Mouse (Mus musculus): ENCODE measurements around the gene B230104I21Rik. TPM values are rescaled to one million over a fixed set of nuclear protein-coding genes. Genes with fewer than 3 reads are reported as not detected.
A peak's percentile ranks its signal among the peaks of the same experiment; 100 is the strongest.

The B230104I21Rik gene
- polyA plus RNA-seq (2012; rRNA removed) = 0.32 and 0.38 TPM in 2 replicates

DNA sequence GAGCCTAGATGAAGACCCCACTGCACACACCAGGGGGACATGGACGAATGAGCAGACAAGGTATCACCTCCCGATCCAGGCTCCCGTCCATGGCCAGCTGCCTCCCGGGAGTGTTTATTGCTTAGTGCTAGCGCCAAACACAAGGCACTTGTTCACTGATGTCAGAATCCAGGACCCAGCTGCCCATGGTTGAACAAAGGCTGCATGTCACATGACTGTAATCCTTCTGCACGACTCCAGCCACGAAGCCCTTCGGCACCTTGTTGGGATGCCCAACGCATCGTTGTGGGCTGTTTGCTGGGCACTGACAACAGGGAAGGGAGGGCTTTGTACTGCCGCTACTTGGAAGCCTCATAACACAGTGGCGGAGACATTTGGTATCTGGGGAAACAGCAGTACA lies at the start of gene B230104I21Rik:
Gene B230104I21Rik (plus strand): TSS at position 367 of the 400 bp plus-strand sequence.
- peak within 1 kb of the TSS; percentile 35; the same call in 1 of the 2 replicates for H3K4me3 ChIP-seq (ENCODE audit: insufficient read depth, low read length)
- peak within 1 kb of the TSS; percentile 95 for H3K27ac ChIP-seq (ENCODE audit: insufficient read depth, low read length)
- no peak for TF ChIP-seq CTCF (IDR thresholded peaks at IDR 0.05; ENCODE audit: extremely low read depth, insufficient read depth, low read length)
- TF ChIP-seq POLR2A (IDR thresholded peaks at IDR 0.05; ENCODE audit: extremely low read depth, insufficient read depth, low read length) = no peak
- H3K4me1 ChIP-seq (ENCODE audit: control insufficient read depth, insufficient read depth, low read length) = peaks cover 3% of the 10 kb centered on the region; the same call in 1 of the 2 replicates

DNA sequence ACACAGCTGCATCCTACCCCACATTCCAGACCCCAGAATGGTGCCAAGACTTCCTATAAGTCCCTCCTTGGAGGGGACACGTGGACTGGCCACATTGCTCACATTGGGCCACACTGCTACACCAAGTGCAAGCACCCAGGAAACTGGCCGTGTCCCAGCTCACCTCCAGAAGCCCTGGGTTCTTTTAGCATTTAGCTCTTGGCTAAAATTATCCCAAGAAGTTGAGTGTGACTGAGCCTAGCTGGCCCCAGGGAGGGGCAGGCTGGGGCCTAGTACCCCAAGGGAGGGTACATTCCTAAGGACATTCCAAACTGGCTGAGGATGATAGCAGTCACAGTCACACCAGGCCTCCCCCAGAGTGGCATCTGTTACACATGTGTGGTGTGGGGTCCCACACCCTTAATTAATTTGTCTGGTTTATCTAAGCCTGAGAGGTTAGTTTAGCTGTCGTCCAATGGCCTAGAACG lies 42.2 kb upstream of the B230104I21Rik start:
- TF ChIP-seq POLR2A (IDR thresholded peaks at IDR 0.05; ENCODE audit: extremely low read depth, insufficient read depth, low read length) (no peak), CTCF (IDR thresholded peaks at IDR 0.05; ENCODE audit: extremely low read depth, insufficient read depth, low read length) (no peak)
- no peak overlapping the region for H3K4me3 ChIP-seq (ENCODE audit: insufficient read depth, low read length)
- H3K27ac ChIP-seq (ENCODE audit: insufficient read depth, low read length) = no peak overlapping the region
- no peaks in the 10 kb centered on the region for H3K4me1 ChIP-seq (ENCODE audit: control insufficient read depth, insufficient read depth, low read length)

DNA sequence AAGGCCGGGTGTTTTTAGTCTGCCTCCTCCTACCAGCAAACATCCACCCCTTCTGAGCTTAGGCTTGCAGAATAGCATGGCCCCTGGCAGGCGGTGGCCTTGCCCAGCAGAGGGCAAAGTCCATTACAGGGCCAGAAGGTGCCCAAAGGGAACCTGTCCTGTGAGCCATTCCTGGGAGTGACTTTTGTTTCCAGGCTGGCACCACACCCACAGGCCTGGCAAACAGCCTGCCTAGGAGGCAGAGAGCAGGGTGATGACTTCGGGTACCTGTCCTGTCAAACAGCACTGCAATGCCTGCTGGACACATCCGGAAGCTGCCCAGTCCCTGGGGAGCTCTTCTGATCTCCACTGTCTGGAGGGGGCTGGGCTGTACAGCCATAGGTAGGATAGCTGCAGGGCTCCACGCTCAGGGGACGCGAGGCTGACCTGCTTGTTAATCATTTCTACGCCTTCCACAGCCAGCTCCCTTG lies 41.6 kb upstream of the B230104I21Rik start:
- no peak overlapping the region for H3K27ac ChIP-seq (ENCODE audit: insufficient read depth, low read length)
- no peak for TF ChIP-seq POLR2A (IDR thresholded peaks at IDR 0.05; ENCODE audit: extremely low read depth, insufficient read depth, low read length)
- TF ChIP-seq CTCF (IDR thresholded peaks at IDR 0.05; ENCODE audit: extremely low read depth, insufficient read depth, low read length) = no peak
- no peaks in the 10 kb centered on the region for H3K4me1 ChIP-seq (ENCODE audit: control insufficient read depth, insufficient read depth, low read length)
- no peak overlapping the region for H3K4me3 ChIP-seq (ENCODE audit: insufficient read depth, low read length)

DNA sequence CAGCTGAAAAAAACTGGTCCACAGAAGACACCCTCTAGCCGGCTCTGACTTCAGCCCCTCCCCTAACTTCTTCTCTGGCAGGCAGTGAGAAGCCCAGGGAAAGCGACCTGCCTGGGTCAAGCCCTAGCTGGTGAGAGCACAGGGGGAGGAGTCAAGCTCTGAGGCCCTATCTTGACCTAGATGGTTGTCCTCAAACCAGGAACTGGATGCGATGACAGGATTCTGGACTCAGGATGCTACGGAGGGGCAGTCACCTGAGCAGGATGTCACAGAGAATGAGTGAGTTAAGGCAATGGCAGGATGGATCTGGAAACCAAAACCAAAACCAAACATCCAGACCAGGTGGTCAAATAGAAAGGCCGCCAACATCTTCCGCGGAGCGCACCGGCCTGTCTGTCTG lies 38.2 kb upstream of the B230104I21Rik start:
- no peak overlapping the region for H3K27ac ChIP-seq (ENCODE audit: insufficient read depth, low read length)
- no peak for TF ChIP-seq POLR2A (IDR thresholded peaks at IDR 0.05; ENCODE audit: extremely low read depth, insufficient read depth, low read length)
- no peaks in the 10 kb centered on the region for H3K4me1 ChIP-seq (ENCODE audit: control insufficient read depth, insufficient read depth, low read length)
- no peak overlapping the region for H3K4me3 ChIP-seq (ENCODE audit: insufficient read depth, low read length)

DNA sequence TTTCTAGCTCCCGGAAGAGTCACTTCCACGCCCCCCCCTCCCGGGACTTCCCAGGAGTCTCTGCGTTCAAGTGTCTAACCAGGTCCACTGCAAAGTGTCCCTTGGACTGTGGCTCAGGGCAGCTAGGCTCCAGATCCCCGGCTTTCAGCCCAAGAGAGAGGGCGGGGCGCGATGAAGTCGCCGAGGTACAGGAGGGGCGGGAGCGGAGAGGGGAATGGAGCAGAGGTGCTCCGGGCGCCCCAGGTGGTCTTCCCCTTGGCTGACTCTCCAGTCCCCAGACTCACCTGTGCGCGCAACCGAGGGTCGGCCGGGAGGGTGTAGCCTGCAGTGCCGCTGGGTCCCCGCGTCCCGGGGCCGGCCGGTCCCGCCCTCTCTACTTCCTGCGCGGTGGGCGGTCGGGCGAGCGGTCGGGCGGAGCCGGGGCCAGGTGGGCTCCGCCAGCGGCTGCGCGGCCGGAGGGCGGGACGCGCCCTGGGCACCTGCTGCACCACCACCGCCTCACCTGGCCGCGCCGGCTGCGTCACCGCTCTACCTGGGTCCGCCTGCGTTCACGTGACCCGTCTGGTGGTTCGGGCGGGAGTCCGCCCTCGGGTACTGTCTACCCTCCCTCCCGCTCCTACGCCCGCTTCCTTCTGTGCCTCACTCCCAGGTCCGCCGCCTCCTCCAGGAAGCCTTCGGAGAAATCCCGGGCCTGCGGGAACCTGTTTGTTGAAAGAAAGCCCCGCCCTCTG lies 36.2 kb upstream of the B230104I21Rik start:
- no peak overlapping the region; the same call in 1 of the 2 replicates for H3K4me3 ChIP-seq (ENCODE audit: insufficient read depth, low read length)
- no peak overlapping the region for H3K27ac ChIP-seq (ENCODE audit: insufficient read depth, low read length)
- H3K4me1 ChIP-seq (ENCODE audit: control insufficient read depth, insufficient read depth, low read length) = no peaks in the 10 kb centered on the region
- no peak for TF ChIP-seq CTCF (IDR thresholded peaks at IDR 0.05; ENCODE audit: extremely low read depth, insufficient read depth, low read length)

DNA sequence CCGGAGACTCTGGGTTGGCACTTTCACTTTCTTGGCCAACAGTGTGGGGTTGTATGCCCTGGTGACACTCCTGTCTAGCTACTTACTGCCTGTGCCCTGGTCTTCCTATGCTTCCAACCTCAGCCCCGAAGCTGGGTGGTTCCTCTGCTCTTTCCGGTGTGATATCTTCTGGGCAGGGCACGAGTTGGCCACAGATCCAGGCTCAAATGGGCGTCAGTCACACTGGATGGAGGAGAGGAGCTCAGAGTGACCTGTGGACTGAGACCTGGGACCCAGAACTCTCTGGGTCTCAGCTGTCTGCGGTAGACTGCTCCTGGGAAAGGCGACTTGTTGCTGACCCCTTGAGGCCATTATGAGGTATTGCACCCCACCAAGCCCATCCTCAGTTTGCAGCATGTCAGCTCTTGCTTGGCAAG lies 34.5 kb upstream of the B230104I21Rik start, which contains the start of gene Arhgef16:
Gene Arhgef16 (minus strand): TSS at position 211 of the 416 bp plus-strand sequence.
- Histone ChIP-seq H3K4me3 (ENCODE audit: insufficient read depth, low read length) (no peak within 1 kb of the TSS), H3K4me1 (ENCODE audit: control insufficient read depth, insufficient read depth, low read length) (no peaks in the 10 kb centered on the region), H3K27ac (ENCODE audit: insufficient read depth, low read length) (no peak within 1 kb of the TSS)
- TF ChIP-seq CTCF (IDR thresholded peaks at IDR 0.05; ENCODE audit: extremely low read depth, insufficient read depth, low read length) (peak; percentile 95), POLR2A (IDR thresholded peaks at IDR 0.05; ENCODE audit: extremely low read depth, insufficient read depth, low read length) (no peak)

DNA sequence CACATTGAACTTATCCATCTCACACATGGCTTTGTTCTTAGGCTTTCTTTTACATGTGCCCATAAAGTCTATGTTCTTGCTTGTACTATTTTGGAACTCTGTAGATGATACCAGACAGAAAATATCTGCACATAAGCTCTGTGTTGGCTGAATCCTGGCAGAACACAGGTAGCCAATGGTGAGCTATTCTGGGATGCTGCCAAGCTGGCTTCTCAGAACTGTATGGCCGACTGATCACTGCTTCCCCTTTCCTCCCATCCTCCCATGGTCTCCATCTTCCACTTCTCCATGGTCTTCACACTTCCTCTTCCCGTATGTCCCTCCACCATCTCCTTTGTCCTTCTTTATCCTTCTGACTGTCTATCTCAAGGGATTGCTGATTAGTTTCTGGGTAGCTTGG lies 26.8 kb upstream of the B230104I21Rik start:
- Histone ChIP-seq H3K4me1 (ENCODE audit: control insufficient read depth, insufficient read depth, low read length) (no peaks in the 10 kb centered on the region), H3K27ac (ENCODE audit: insufficient read depth, low read length) (no peak overlapping the region), H3K4me3 (ENCODE audit: insufficient read depth, low read length) (no peak overlapping the region)
- TF ChIP-seq POLR2A (IDR thresholded peaks at IDR 0.05; ENCODE audit: extremely low read depth, insufficient read depth, low read length) = no peak
- no peak for TF ChIP-seq CTCF (IDR thresholded peaks at IDR 0.05; ENCODE audit: extremely low read depth, insufficient read depth, low read length)

DNA sequence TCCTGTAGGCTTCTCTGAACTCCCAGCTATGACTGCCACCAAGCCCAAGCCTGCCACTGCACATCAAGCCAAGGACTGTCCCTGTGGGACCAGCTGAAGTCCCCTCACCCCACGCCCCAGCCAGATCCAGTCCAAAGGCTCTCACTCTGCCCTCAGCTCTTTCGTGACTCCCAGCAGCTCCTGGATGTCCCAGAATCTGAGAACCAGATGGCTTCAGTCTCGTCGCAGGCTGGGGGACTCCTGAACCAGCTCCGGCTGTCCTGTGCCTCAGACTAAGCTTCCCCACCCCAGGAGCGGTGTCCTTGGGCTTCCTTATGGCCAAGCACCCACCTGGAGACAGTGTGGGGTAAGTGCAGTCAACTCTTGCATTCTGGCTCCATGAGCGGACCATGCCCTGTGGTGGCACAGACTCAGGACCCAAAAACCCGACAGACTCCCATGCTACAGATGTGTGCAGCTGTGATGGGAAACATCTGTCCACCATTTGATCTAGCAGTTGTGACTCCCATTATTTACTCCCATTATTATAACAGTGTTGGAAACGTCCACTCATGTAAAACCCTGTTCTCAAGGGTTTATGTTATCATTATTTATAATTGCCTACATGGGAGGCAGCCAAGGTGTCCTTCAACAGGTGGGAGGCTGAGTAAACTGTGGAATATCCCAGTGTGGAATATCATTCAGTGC lies 25.2 kb upstream of the B230104I21Rik start:
- Histone ChIP-seq H3K4me1 (ENCODE audit: control insufficient read depth, insufficient read depth, low read length) (no peaks in the 10 kb centered on the region), H3K27ac (ENCODE audit: insufficient read depth, low read length) (no peak overlapping the region), H3K4me3 (ENCODE audit: insufficient read depth, low read length) (no peak overlapping the region)
- no peak for TF ChIP-seq POLR2A (IDR thresholded peaks at IDR 0.05; ENCODE audit: extremely low read depth, insufficient read depth, low read length)
- no peak for TF ChIP-seq CTCF (IDR thresholded peaks at IDR 0.05; ENCODE audit: extremely low read depth, insufficient read depth, low read length)

DNA sequence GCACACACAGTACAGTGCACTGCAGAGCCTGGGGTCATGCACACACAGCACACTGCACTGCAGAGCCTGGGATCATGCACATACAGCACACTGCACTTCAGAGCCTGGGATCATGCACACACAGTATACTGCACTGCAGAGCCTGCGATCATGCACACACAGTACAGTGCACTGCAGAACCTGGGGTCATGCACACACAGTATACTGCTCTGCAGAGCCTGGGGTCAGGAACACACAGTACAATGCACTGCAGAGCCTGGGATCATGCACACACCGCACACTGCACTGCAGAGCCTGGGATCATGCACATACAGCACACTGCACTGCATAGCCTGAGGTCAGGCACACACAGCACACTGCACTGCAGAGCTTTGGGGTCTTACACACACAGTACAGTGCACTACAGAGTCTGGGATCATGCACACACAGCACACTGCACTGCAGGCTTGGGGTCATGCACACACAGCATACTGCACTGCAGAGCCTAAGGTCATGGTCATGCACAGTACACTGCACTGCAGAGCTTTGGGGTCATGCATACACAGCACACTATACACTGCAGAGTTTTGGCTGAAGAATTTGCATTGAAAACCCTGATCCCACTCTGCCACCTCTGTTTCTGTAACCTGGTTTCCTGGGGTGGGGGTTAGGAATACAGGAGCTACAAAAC lies 23.6 kb upstream of the B230104I21Rik start:
- Histone ChIP-seq H3K4me3 (ENCODE audit: insufficient read depth, low read length) (no peak overlapping the region), H3K4me1 (ENCODE audit: control insufficient read depth, insufficient read depth, low read length) (no peaks in the 10 kb centered on the region), H3K27ac (ENCODE audit: insufficient read depth, low read length) (no peak overlapping the region)
- no peak for TF ChIP-seq POLR2A (IDR thresholded peaks at IDR 0.05; ENCODE audit: extremely low read depth, insufficient read depth, low read length)
- no peak for TF ChIP-seq CTCF (IDR thresholded peaks at IDR 0.05; ENCODE audit: extremely low read depth, insufficient read depth, low read length)

All from cortical plate, adult 2 months (tissue).